Mouse (Mus musculus) ES-E14 (cell line): ENCODE data around the gene Katnal1.

Source experiments
- CHD2 ChIP-seq: IDR thresholded peaks from 2 replicates; pipeline ENCODE4 v1.6.1; 2014; ENCODE audit warnings: mild to moderate bottlenecking, low read depth, low read length, inconsistent platforms
- ZC3H11A ChIP-seq: IDR thresholded peaks from 2 replicates; pipeline ENCODE4 v1.6.1; 2012; ENCODE audit warnings: low read depth, mild to moderate bottlenecking, inconsistent platforms, low read length, borderline replicate concordance
- ZNF384 ChIP-seq: IDR thresholded peaks from 2 replicates; pipeline ENCODE4 v1.6.1; 2012; ENCODE audit warnings: low read depth, low read length, inconsistent platforms

DNA sequence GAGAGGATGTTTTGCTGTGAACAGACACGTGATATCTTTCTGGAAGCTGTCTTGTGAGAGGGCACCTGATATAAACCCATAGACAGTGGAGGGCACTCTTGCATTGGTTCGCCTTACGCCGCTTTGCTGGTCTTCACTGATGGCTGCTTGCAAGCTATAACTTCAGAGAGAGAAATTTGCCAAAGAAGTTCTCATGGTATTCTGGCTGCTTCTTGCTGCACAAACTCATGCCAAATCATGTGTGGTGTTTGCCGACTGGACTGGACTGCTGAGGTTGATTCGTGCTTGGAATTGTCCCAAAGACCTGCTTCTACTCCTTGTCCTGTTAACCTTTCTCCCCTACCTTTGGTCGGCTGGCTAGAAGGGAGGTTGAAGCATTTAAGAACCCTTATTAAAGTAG is 29.8 kb downstream of the Katnal1 start:
- TF ChIP-seq CHD2 (no peak), ZC3H11A (no peak), ZNF384 (no peak)
